Mouse (Mus musculus) urinary bladder, adult 18-20 months (tissue): ENCODE data around the gene Clip1.
A peak's percentile ranks its signal among the peaks of the same experiment; 100 is the strongest.

Source experiments
- DNase-seq, 2 experiments: peaks; one replicate each; pipeline ENCODE4 v3.0.0; 2022; ENCODE audit warnings: low spot score in 2 of 2, mixed read lengths in 2 of 2

The Clip1 gene

DNA sequence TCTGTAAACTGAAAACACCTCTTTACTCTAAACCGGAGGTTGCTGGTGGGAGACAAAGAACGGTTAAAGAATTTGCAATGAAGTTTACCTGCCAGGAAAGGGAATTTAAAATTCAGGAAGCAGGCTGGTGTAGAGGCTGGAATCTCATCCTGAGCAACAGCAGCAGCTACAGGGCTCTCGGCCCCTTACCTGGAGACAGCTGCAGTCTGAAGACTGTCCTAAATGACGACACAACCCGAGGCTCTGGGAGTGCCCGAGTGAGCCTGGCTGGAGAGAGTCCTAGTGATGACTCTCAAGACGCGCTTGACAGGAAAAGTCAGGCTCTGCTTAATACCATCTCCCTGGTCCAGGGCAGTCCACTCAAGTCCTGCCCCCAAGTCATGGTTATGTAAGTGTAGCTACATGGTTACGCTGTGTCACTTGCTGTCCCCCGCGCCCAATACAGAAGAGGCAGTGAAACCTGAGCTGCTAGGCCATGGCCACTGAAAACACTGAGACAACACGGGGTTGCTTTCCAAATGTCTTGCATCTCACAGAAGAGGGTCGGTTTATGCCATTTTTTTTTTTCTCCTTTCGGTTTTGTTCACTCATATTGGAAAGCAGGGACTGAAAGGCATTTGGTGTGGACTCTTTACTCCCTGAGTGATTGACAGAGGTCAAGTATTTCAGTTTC, 13.5 kb downstream of the Clip1 start:
- no peak for DNase-seq

DNA sequence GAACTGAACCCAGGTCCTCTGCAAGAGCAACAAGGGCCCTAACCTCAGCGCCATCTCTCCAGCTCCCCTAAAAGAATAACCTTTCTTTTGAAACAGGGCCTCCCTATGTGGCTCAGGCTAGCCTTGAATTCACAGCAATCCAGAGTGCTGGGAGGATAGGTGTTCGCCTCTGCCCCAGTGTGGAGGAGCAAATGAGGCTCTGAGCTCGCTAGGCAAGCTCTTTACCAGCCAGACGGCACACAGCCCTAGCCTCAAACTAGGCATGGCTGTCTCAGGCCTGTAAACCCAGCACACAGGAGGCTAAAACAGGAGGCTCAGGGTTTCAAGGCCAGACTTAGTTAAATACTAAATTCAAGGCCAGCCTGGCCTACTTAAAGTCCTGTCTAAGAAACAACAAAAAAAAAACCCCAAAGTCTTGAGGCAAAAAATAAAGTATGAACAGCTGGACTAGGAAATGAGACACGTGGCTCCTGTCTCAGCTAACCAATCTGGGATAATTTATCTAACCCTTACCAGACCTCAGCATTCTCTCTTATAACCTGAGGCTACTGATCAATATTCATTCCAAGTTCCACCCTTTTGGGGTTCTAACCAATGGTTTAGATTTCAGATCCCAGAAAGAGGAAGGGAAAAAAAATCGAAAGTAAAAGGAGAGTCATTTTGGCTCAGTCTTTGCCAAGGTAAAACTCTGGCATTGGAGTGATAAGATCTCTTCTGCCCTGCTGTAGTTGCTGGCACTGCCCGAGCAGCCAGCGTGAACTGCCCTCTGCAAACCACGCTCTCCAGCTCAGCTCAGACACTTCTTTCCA, 14.2 kb downstream of the Clip1 start:
- DNase-seq: no peak

DNA sequence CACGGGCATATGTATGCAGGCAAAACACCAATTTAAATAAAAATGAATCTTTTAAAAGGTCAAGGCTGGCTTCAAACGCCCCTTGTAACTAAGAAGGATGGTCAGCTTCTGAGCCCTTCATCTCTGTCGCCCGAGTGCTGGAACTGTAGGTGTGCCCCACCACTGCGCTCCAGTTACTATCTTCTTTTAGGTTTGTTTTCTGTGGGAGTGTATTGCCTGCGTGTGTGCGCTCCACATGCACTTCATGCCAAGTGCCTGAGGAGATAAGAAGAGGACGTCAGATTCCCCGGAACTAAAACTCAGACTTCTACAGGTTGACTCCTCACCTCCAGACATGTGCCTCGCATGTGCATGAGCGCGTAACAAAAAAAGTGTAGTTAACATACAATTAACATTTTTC, 16.5 kb downstream of the Clip1 start:
- DNase-seq: no peak

DNA sequence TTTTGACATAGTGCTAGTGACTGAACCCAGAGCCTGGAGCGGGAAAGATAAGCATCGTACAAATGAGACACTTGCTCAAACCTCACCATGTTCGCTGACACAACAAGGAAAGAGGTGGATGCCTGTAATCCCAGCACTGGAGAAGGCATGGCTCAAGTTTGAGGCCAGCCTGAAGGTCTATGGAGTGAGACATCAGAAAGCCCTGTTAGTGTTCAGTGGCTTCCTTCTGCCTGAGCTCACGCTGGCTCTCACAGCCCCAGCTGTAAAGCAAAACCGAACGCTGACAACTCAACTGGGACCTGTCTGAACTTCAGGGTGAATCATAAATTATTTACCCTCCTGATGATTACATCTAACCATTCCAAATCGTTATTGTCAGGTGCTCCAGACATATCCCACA, 18.5 kb downstream of the Clip1 start:
- no peak for DNase-seq

DNA sequence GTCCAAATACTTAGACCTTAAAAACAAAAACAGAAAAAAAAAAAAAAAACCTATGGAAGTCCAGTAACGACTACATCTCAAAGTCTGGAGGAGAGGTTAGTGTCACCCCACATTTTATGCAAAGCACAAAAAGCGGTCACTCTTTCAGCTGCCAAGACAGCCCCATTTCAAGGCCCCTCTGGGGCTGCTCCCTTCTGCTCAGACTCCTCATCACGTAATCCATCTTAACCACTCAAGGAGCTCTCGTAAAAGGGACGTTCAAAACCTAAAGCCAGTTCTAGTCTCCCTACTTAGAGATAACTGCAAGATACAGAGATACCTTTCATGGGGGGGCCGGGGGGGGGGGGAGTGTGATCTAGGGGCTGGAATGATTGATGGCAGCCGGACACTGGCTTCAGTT, 20.1 kb downstream of the Clip1 start:
- no peak for DNase-seq

DNA sequence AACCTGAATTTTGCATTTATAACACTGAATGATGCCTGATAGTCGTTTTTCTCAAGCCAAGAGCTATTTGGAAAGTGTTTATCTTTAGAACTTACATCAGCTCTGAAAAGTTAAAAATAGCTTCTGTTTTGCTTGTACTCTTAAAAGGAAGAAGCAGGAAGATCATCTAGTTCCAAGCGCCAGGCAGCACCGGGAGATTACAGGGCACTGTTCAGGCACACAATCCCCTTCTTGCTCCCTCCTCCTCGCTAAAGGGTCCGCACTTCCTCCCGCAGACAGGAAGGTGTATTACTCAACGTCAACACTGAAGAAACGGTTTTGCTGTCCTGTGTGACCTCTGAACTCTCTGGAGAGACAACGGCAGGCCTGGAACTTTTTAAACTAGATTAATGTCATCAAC, 22.4 kb downstream of the Clip1 start:
- DNase-seq: no peak

DNA sequence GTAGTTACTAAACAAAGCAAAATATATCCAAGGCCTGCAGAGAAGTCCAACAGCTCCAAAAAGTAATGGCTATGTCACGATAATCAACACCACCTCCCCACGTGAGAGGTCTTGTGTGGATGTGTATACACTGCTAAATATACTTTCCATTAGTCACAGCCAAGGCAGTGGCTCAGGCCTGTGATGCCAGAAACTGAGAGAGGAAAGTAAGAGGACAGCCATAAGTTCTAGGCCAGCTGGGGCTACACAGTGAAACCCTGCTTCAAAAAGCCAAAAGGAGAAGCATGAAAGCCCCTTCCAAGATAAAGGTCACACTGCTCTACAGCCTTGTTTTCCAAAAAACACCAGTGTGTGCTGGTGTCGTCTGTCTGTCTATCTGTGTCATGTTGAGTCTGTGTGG, 22.8 kb downstream of the Clip1 start:
- DNase-seq: no peak

DNA sequence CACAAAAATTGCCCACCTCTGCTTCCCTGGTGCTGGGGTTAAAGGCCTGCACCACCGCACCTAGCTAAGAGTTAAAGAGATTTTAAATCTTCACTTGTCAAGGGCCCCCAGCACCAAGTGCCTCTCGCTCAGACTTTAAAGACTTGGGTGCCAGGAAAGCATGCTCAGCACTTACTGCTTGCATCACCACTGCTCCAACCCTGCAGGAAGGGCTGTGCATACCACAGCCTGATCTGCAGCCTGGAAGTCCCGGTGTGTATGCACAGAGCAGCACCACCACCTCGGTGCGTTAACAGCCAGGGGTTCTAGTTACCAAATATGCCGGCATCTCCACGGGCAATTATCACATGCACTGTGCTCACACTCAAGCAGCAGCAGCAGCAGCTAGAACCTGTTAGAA, 26.8 kb downstream of the Clip1 start:
- DNase-seq: no peak

DNA sequence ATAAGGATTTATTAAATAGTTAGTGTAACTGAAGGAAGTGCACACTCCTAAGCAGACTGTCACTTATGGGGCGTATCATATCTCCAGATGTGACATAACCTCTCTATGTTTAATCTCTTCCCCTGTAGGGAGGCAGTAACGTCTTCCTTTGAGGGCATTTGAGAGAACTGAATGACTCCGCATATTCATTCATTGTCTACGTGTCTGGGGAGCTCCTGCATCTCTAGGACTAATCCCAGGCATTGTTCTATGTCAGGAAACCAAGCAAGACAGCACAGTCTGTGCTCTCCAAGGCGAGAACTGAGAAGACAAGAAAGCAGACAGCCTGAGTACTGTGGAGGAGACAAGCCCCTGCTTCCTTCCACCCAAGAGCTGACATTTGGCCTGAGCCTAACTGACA, 29.5 kb downstream of the Clip1 start:
- no peak for DNase-seq

DNA sequence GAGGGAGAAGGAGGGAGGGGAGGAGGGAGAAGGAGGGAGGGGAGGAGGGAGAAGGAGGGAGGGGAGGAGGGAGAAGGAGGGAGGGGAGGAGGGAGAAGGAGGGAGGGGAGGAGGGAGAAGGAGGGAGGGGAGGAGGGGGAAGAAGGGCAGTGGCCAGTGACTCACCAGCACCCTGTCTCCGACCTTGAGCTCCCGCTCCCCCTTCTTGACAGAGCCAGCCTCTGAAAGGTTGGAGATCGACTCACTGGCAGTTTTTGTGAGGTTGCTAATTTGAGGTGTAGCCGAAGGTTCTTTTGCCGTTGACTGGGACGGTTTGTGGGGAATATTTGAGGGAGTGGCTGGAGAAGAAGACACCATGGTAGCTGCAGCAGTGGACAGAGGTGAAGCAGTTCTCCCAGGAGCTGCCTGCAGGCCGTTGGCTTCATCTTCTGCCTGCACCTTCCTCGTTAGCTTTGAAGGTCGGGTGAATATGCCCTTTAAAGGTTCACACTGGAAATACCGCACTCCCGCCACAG, 31.1 kb downstream of the Clip1 start:
- DNase-seq: no peak

DNA sequence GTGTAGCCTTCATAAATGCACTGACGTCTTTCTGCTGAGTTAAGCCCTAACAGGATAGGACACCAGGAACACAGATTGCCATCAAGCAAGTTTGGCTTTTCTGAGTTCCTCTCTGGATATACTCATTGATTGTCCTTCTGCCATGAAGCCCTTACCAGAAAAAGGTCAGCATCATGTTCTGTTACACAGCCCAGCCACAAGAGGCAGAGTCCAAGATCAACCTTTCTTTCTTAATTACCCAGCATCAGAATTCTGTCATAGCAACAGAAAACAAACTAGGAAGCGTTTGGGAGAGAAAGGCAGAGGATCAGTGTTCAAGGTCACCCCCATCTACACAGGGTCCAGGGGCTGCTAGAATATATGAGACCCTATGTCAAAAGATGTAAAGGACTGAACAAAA, 33.6 kb downstream of the Clip1 start:
- no peak for DNase-seq

DNA sequence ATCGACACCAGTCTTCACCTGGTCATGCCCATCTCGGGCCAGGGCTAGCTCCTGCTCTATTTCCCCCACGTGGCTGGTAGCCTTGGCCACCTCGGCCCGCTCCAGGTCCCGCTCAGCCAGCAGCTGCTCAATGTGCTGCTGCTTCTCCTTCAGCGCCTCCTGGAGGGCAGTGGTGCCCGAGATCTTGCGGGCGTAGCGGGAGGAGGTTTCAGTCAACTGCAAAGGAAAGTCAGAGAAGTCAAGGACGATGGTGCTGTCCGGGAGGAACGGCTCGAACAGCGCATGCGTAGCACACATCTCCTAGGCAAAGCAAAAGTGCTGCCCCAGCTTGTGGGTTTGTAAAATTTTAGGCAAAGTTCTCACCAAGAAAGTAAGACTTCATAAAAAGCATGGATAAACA, 42.0 kb downstream of the Clip1 start:
- no peak for DNase-seq

DNA sequence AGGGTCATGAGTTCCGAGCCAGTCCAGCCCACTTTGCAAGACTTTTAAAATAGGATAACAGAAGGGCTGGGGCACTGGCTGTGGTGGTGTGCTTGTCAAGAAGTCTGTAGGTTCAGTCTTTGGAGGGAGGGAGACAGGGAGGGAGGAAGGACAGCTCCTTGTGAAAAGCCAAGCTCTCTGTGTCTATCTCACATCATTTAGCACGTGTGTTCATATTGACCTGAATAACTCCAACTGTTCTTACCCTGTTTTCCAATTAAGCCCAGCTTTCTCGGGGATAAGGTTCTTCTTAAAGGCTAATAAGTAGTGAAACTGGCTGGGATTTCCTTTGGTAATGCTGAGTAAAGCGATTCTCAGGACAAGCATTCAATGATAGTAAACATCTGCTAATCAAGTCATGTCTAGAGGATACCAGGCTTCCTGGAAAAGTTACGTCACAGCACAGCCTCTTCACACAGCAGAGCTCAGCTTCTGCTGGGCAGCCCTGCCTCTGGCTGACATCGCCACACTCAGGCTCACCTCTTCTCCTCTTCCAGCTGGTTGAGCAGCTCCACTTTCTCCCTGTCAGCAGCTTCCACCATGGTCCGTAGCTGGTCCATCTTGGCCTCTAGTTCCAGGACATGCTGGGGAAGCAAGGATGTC, 43.0 kb downstream of the Clip1 start:
- no peak for DNase-seq

DNA sequence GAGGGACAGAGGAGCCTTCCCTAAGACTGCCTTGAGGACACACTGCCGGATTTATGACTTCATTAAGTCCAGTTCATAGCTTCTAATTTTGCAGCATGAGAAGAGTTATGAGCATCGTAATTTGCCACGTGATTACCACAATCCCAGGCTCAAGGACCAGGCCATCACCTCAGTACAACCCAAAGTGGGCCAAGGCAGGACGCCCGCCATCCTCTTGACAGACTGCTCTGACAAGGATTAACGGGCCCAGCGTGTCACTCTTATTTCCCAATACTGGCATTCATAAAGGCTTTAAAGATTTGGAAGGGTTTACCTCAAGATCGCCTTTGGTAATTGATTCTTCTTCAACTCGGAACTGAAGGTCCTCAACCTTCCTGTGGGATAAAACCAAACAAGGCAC, 44.2 kb downstream of the Clip1 start:
- no peak for DNase-seq

DNA sequence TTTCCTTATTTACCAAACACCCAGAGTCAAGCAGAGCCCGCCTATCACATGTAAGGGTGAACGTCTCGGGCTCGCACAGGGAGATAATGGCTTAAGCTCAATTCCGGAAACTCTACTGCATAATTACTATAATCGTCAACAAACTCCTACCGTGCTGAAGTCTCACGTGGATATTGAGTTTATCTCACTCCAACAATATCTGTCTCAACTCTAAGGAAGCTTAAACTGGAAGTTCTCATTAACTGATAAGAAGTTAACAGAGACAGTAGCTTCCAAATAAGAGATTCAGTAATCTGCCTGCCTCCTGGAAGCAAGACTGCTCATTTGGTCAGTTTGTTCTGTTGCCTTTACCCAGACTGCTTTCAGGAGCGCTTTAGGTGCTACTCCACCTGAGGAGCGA, 53.2 kb downstream of the Clip1 start:
- no peak for DNase-seq

DNA sequence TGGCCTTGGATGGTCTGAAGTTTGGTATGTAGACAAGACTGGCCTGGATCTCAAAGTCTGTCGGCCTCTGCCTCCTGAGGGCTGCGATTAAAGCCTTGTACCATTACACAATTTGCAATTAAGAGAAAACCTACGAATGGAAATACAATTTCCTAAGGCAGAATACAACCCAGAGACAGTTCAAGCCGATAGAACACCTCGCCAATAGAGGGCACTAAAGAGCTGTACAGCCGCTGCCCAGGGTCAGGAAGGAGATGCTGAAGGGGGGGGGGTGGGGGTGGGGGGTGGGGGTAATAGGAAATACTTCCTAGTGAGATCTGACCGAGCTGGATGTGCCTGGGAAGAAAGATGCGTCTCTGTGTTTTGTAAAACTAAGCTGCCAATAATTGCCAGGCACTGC, 57.8 kb downstream of the Clip1 start:
- peak; percentile 27 to 32 for DNase-seq

DNA sequence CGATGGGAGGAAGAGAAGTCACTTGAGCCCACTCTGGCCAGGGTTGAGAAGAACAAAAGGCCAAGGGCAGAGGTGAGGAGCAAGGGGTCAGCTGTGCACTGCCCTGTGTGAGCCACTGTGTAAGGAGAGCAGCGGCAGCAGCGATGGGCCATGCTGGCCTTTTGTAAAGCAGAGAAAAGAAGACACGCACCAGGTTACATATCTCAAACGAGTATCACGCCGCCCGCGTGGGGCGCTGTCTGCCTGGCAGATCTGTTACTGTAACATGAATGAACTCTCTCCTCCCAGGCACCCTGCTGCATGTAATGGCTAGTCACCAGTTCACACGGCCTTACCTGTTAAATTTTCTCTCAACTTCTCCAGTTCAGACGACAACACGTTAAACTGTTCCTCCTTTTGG, 62.0 kb downstream of the Clip1 start:
- no peak for DNase-seq

DNA sequence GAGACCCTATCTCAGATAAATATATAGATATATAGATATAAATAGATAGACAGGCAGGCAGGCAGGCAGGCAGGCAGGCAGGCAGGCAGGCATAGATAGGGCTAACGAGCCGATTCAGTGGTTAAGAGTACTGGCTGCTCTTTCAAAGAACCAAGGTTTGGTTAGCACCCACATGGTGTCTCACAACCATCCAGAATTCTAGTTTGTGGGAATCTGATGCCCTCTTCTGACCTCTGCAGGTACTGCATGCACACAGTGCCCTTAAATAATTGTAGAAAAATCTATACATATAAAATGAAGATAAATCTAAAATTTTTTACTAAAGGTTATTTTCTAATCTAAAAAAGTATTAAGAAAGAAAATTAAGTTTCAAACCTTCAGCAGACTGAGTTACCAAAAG, 65.9 kb downstream of the Clip1 start:
- no peak for DNase-seq

DNA sequence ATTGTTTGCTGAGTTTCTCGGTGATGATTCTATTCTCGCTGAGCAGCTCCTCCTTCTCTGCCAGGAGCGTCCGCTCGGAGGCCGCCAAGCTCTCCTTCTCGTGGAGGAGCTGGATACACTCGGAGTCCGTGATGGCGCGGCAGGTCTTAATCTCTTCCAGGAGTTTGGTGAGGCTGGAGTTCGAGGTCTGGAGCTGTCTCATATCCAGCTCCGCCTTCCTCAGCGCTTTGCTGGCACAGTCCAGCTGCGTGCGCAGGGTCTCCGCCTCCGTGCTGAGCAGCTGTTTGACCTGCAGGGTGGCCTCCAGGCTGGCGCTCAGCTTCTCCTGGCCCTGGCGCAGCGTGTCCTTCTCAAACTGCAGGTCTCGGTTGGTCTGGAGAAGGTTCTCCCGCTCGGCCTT, 70.2 kb downstream of the Clip1 start:
- no peak for DNase-seq

DNA sequence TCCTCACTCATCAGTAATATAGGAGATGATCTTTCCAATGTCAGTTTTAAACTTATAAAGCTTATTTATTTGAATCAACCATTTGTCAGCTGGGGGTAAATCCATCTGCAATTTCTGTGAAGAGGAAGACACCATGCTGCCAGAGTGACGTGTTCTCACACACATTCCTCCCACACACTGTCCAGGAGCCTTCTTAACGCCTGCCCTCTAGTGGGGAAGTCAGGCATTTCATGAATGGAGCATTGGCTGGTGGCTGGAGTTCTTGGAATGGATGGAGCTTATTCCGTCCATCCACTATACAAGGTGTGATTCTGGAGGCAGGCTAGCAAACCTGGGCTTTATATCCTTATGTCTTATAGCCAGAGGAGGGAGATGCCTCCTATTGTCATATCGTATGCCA, 74.6 kb downstream of the Clip1 start:
- DNase-seq: peak; percentile 22 to 50

DNA sequence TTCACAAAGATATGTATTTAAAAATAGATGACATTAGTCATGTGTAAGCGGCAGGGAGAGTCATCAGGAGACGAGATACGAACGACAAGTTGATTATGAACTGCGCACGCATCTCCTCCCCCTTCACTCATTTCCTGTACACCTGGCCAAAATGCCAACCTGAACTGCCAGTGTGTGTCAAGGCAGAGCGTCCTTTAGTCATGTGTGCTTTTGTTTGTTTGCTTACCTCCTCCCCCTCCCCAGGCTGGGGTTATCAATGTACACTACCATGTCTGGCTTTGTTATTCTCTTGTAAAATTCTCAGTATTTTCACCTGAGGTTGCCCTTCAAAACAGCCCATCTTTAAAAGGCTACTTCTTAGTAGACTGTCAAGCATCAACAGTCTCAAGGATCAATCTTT, 75.0 kb downstream of the Clip1 start:
- no peak for DNase-seq

DNA sequence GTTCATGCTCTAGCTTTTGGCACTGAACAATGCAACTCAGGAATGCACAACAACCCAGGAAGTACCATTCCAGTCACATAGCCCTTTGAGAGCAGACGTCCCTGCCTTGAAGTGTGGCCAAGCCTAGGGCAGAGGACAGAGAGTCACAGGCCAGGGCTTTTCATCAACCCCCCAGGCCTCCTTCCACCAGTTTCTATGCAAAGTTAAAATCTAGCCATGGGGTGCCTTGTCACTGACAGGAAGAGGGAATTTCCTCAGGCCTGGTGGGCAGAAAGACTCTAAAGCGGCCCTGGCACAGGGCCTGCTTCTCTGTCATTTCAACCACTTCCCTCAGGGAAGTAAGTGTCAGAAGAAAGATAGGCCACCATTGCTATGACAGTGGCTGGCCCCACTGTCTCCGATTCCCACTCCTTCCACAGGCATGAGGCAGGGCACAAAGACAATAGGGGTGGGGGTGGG, 77.2 kb downstream of the Clip1 start:
- DNase-seq: no peak

DNA sequence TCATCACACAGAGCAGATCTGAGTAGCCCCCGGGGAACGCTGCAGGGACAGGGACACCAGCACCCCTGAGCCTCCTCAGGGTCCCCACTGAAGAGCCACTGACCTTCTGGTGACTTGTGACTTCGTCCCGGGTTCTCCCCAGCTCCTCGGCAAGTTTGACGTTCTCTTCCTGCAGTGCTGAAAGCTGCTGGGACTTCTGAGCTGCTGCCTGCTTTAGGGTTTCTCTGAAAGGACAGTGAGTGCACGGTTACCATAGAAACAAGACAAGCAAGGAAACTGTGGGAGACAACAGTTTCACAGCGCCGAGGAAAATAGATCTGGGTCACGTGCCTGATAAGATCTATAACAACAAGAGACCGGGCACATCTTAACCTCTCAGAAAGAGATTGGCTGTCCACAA, 80.9 kb downstream of the Clip1 start:
- no peak for DNase-seq
